Mouse (Mus musculus) left cerebral cortex, postnatal 4 days (tissue): ENCODE data around the gene Clip3. TPM values are rescaled to one million over a fixed set of nuclear protein-coding genes. Genes with fewer than 3 reads are reported as not detected.

Experiments
- total RNA-seq, 2 experiments: library from RNA; stranded (reverse); gene quantifications; 2 replicates each; pipeline ENCODE4 v1.2.3; 2021

The Clip3 gene
- total RNA-seq, 2 experiments from 2014 or later = 403 to 414 TPM

Other genes starting within 250 kb of the Clip3 start
- 10 to 100 TPM; 10.9 to 11.5 TPM for gene Zfp14, start 240.3 kb upstream of the Clip3 start, total RNA-seq
- gene Zfp82, start 218.8 kb upstream of the Clip3 start, total RNA-seq = 1 to 10 TPM; 4.6 to 8.5 TPM
- 1 to 10 TPM in 1 of 2 experiments, not detected in 1; 1.9 TPM for gene Gm26920, start 201.3 kb upstream of the Clip3 start, total RNA-seq
- gene Zfp566, start 201.2 kb upstream of the Clip3 start, total RNA-seq = 10 to 100 TPM; 12.9 to 17.3 TPM
- 10 to 100 TPM; 64.8 to 65.3 TPM for gene Zfp260, start 197.0 kb upstream of the Clip3 start, total RNA-seq
- 10 to 100 TPM; 33.0 to 33.9 TPM for gene Zfp382, start 169.8 kb upstream of the Clip3 start, total RNA-seq
- 10 to 100 TPM; 66.8 to 68.1 TPM for gene Zfp146, start 122.0 kb upstream of the Clip3 start, total RNA-seq
- 1 to 10 TPM; 1.5 to 2.0 TPM for gene Cox7a1, start 107.6 kb upstream of the Clip3 start, total RNA-seq
- gene Capns1, start 92.9 kb upstream of the Clip3 start, total RNA-seq = 100 to 1,000 TPM; 193 to 198 TPM
- gene Polr2i, start 59.8 kb upstream of the Clip3 start, total RNA-seq = 10 to 100 TPM; 94.9 to 96.9 TPM
- 100 to 1,000 TPM; 229 to 238 TPM for gene Tbcb, start 59.5 kb upstream of the Clip3 start, total RNA-seq
- not detected for gene Ovol3, start 56.0 kb upstream of the Clip3 start, total RNA-seq
- under 1 TPM; 0.40 to 0.54 TPM for gene Thap8, start 11.6 kb upstream of the Clip3 start, total RNA-seq
- 1 to 10 TPM; 5.0 to 5.5 TPM for gene Wdr62, start 11.3 kb upstream of the Clip3 start, total RNA-seq
- gene Alkbh6, start 17.0 kb downstream of the Clip3 start, total RNA-seq = 10 to 100 TPM; 42.0 to 44.2 TPM
- 1 to 10 TPM; 6.9 to 8.3 TPM for gene Syne4, start 23.1 kb downstream of the Clip3 start, total RNA-seq
- under 1 TPM; 0.58 to 0.66 TPM for gene E130208F15Rik, start 30.0 kb downstream of the Clip3 start, total RNA-seq
- gene Sdhaf1, start 32.2 kb downstream of the Clip3 start, total RNA-seq = 1 to 10 TPM; 7.1 to 7.4 TPM
- gene Lrfn3, start 71.0 kb downstream of the Clip3 start, total RNA-seq = 10 to 100 TPM; 46.3 to 50.7 TPM
- gene Tyrobp, start 122.0 kb downstream of the Clip3 start, total RNA-seq = 10 to 100 TPM; 10.4 to 11.0 TPM
- gene Hcst, start 128.1 kb downstream of the Clip3 start, total RNA-seq = not detected
- gene Nfkbid, start 130.0 kb downstream of the Clip3 start, total RNA-seq = 1 to 10 TPM; 2.1 to 3.0 TPM
- gene Aplp1, start 153.8 kb downstream of the Clip3 start, total RNA-seq = 100 to 1,000 TPM; 739 to 767 TPM
- gene Kirrel2, start 166.0 kb downstream of the Clip3 start, total RNA-seq = under 1 TPM; 0.26 to 0.56 TPM
- gene Nphs1, start 166.6 kb downstream of the Clip3 start, total RNA-seq = under 1 TPM in 1 of 2 experiments, not detected in 1; 0.08 TPM
- under 1 TPM in 1 of 2 experiments, not detected in 1; 0.66 TPM for gene Prodh2, start 201.9 kb downstream of the Clip3 start, total RNA-seq
- gene Arhgap33, start 243.3 kb downstream of the Clip3 start, total RNA-seq = 100 to 1,000 TPM; 356 to 358 TPM